12 mouse cellular contexts compared by ENCODE assay signal in the genomic region with DNA sequence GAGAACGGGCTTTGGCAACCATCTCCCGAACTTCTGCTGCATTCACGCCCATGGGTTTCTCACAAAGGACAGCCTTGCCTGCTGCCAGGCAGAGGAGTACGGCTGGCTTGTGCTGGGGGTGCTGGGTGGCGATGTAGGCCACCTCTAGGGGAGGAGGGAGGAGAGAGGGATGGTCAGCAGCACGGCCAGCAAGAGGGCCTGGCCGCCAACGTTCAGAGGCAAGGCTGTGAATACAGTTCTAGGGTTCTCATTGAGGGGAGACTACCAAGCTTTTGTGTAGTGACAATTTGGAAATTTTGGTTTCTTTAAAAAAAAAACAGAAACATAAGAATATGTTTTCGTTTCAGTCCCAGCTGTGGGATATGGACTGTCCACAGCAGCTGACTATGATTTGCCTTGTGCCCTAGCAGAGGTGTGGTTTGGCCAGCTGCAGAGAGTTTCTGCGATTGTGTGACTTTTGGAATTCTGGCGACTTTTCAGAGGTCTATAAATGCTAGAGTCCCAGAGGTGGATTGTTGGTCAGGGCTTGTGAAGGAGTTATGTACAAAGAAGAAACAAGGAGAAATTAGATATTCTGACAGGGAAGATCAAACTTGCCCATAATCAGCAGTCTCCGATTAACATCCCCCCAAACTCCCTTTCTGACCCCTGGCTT. TPM values are rescaled to one million over a fixed set of nuclear protein-coding genes. Genes with fewer than 3 reads are reported as not detected.
A peak's percentile ranks its signal among the peaks of the same experiment; 100 is the strongest.
DNase-seq lines count a peak whose midpoint lies in the region; ATAC-seq and TF ChIP-seq lines count a peak whose summit lies in the region.
"Had no signal": no experiment of that assay in that cellular context is flagged by ENCODE, and none has a peak within 500 bp of the region (broad histone marks: within the 10 kb centered on the region; RNA-seq: fewer than 3 reads in every experiment).

A gene (minus strand): TSS at position 51 of the 655 bp plus-strand sequence.

- no peak for TF ChIP-seq RAD21 in MEL (IDR thresholded peaks at IDR 0.05; ENCODE audit: low read depth, low read length)

- no peak within 1 kb of the TSS; the same call in 1 of the 2 replicates for H3K4me3 ChIP-seq in hindbrain, embryonic 13.5 days
- no peak within 1 kb of the TSS for H3K4me3 ChIP-seq in hindbrain, postnatal 0 days (ENCODE audit: low read length)
- no peak within 1 kb of the TSS for H3K4me3 ChIP-seq in MEL (ENCODE audit: control insufficient read depth in 1 of 2, insufficient read depth in 1 of 2, low read depth in 2 of 2, low read length in 2 of 2)
- H3K4me3 ChIP-seq in liver, embryonic 11.5 days (ENCODE audit: low read depth, low read length), result peak within 1 kb of the TSS; percentile 15; the same call in 1 of the 2 replicates
- H3K4me3 ChIP-seq in heart, embryonic 11.5 days (ENCODE audit: low read depth, low read length), result no peak within 1 kb of the TSS
- H3K4me3 ChIP-seq: layer of hippocampus, adult 2 months had no signal

- WGBS in hindbrain, embryonic 13.5 days, result 80% methylated on average over 12 of the region's 12 CpGs
- WGBS in hindbrain, postnatal 0 days, result 81% methylated on average over 12 of the region's 12 CpGs
- WGBS in liver, embryonic 11.5 days, result 81% methylated on average over 12 of the region's 12 CpGs
- WGBS in heart, embryonic 11.5 days (ENCODE audit: insufficient replicate concordance), result 79% methylated on average over 12 of the region's 12 CpGs

- no peak for ATAC-seq in hindbrain, embryonic 13.5 days (ENCODE audit: low FRiP score)
- ATAC-seq in hindbrain, postnatal 0 days, result no peak
- no peak for ATAC-seq in liver, embryonic 11.5 days (replicated peaks; ENCODE audit: low FRiP score)
- no peak for ATAC-seq in heart, embryonic 11.5 days (replicated peaks; ENCODE audit: insufficient number of reproducible peaks, low FRiP score, low TSS enrichment)
- ATAC-seq: inflammation-experienced regulatory T-cells, adult 6 months had no signal

- H3K36me3 ChIP-seq in hindbrain, embryonic 13.5 days, result peaks cover 1% of the 10 kb centered on the region; the same call in 1 of the 2 replicates
- H3K36me3 ChIP-seq in hindbrain, postnatal 0 days (ENCODE audit: insufficient read depth, low read length), result no peaks in the 10 kb centered on the region
- H3K36me3 ChIP-seq in MEL (ENCODE audit: control insufficient read depth in 1 of 2, insufficient read depth in 2 of 2, low read length in 2 of 2), result peaks cover 0 to 32% of the 10 kb centered on the region in 2 experiments; a peak in 2 of 4 replicates
- H3K36me3 ChIP-seq in liver, embryonic 11.5 days (ENCODE audit: control insufficient read depth, insufficient read depth, low read length), result no peaks in the 10 kb centered on the region
- no peaks in the 10 kb centered on the region for H3K36me3 ChIP-seq in heart, embryonic 11.5 days (ENCODE audit: control insufficient read depth, insufficient read depth, low read length)

- H3K27me3 ChIP-seq in hindbrain, embryonic 13.5 days, result no peaks in the 10 kb centered on the region
- no peaks in the 10 kb centered on the region for H3K27me3 ChIP-seq in hindbrain, postnatal 0 days (ENCODE audit: insufficient read depth, low read length)
- no peaks in the 10 kb centered on the region for H3K27me3 ChIP-seq in MEL (ENCODE audit: control insufficient read depth in 1 of 2, insufficient read depth in 2 of 2, low read length in 2 of 2)
- no peaks in the 10 kb centered on the region for H3K27me3 ChIP-seq in liver, embryonic 11.5 days (replicated peaks; ENCODE audit: control insufficient read depth, insufficient read depth, low read length)
- no peaks in the 10 kb centered on the region for H3K27me3 ChIP-seq in heart, embryonic 11.5 days (ENCODE audit: control insufficient read depth, insufficient read depth, low read length)

- no peak for DNase-seq in hindbrain, postnatal 0 days (ENCODE audit: low spot score)
- no peak for DNase-seq in MEL (ENCODE audit: low read depth, low spot score)
- DNase-seq in adrenal gland, postnatal 4 days (ENCODE audit: low spot score in 2 of 2), result no peak
- no peak for DNase-seq in liver, embryonic 11.5 days (ENCODE audit: low spot score)
- no peak for DNase-seq in lung, postnatal 36 days
- DNase-seq in spleen, postnatal 10 days (ENCODE audit: low spot score in 2 of 2), result no peak
- DNase-seq: thymus, postnatal 36 days had no signal

- no peak within 1 kb of the TSS for H3K9ac ChIP-seq in hindbrain, embryonic 13.5 days
- H3K9ac ChIP-seq in hindbrain, postnatal 0 days (replicated peaks; ENCODE audit: low read length), result no peak within 1 kb of the TSS
- peak within 1 kb of the TSS; percentile 2; the same call in 1 of the 2 replicates for H3K9ac ChIP-seq in MEL (ENCODE audit: control insufficient read depth, low read depth, low read length, poor library complexity, severe bottlenecking)
- H3K9ac ChIP-seq in liver, embryonic 11.5 days (ENCODE audit: low read depth, low read length), result no peak within 1 kb of the TSS
- no peak within 1 kb of the TSS for H3K9ac ChIP-seq in heart, embryonic 11.5 days (ENCODE audit: low read depth, low read length)

- no peak within 1 kb of the TSS for H3K27ac ChIP-seq in hindbrain, embryonic 13.5 days
- H3K27ac ChIP-seq in hindbrain, postnatal 0 days, result no peak within 1 kb of the TSS
- H3K27ac ChIP-seq in MEL (ENCODE audit: control insufficient read depth, low read depth, low read length), result no peak within 1 kb of the TSS
- H3K27ac ChIP-seq in liver, embryonic 11.5 days (ENCODE audit: low read depth, low read length), result peak within 1 kb of the TSS; percentile 39
- H3K27ac ChIP-seq in heart, embryonic 11.5 days (ENCODE audit: low read depth, low read length), result no peak within 1 kb of the TSS
- H3K27ac ChIP-seq: layer of hippocampus, adult 2 months had no signal

- H3K4me1 ChIP-seq in hindbrain, embryonic 13.5 days (replicated peaks), result peaks cover 25% of the 10 kb centered on the region
- no peaks in the 10 kb centered on the region for H3K4me1 ChIP-seq in hindbrain, postnatal 0 days (ENCODE audit: insufficient read depth, low read length)
- H3K4me1 ChIP-seq in MEL (ENCODE audit: control insufficient read depth in 1 of 2, insufficient read depth in 2 of 2, low read length in 2 of 2), result peaks cover 10 to 38% of the 10 kb centered on the region in 2 experiments
- peaks cover 44% of the 10 kb centered on the region for H3K4me1 ChIP-seq in liver, embryonic 11.5 days (replicated peaks; ENCODE audit: control insufficient read depth, insufficient read depth, low read length)
- H3K4me1 ChIP-seq in heart, embryonic 11.5 days (ENCODE audit: control insufficient read depth, insufficient read depth, low read length), result 0 out of 2 replicates have a peak, but pooled peaks cover 3% of the 10 kb centered on the region

- H3K4me2 ChIP-seq in hindbrain, embryonic 13.5 days, result 0 out of 2 replicates have a peak within 1 kb of the TSS, but pooled peaks have one; percentile 66
- no peak within 1 kb of the TSS; the same call in 1 of the 2 replicates for H3K4me2 ChIP-seq in hindbrain, postnatal 0 days (ENCODE audit: low read depth, low read length)
- peak within 1 kb of the TSS; percentile 73 for H3K4me2 ChIP-seq in liver, embryonic 11.5 days
- H3K4me2 ChIP-seq in heart, embryonic 11.5 days, result no peak within 1 kb of the TSS

- no peak for TF ChIP-seq EP300 in MEL (IDR thresholded peaks at IDR 0.05; ENCODE audit: low read depth in 1 of 2, low read length in 2 of 2)

- no peak for TF ChIP-seq CTCF in hindbrain, postnatal 0 days (IDR thresholded peaks at IDR 0.05; ENCODE audit: low read depth)
- TF ChIP-seq CTCF in MEL (IDR thresholded peaks at IDR 0.05 in 2 of 3, conservative IDR thresholded peaks at IDR 0.05 in 1 of 3; ENCODE audit: control insufficient read depth in 1 of 3, insufficient read depth in 1 of 3, low read depth in 2 of 3, low read length in 3 of 3, poor library complexity in 1 of 3, severe bottlenecking in 1 of 3), result no peak

- H3K79me2 ChIP-seq in MEL (ENCODE audit: control insufficient read depth, insufficient read depth, low read length, poor library complexity), result no peaks in the 10 kb centered on the region

- no peaks in the 10 kb centered on the region for H3K9me3 ChIP-seq in hindbrain, embryonic 13.5 days
- no peaks in the 10 kb centered on the region for H3K9me3 ChIP-seq in hindbrain, postnatal 0 days (ENCODE audit: low read length)
- no peaks in the 10 kb centered on the region for H3K9me3 ChIP-seq in MEL (replicated peaks; ENCODE audit: insufficient read depth, low read length)
- no peaks in the 10 kb centered on the region for H3K9me3 ChIP-seq in liver, embryonic 11.5 days (ENCODE audit: control insufficient read depth, low read length)
- H3K9me3 ChIP-seq in heart, embryonic 11.5 days (replicated peaks; ENCODE audit: control insufficient read depth, low read length), result no peaks in the 10 kb centered on the region

- TF ChIP-seq POLR2A in MEL (IDR thresholded peaks at IDR 0.05; ENCODE audit: control insufficient read depth in 1 of 2, insufficient read depth in 1 of 2, low read depth in 1 of 2, low read length in 2 of 2, poor library complexity in 1 of 2), result no peak

TF ChIP-seq in MEL, 35 proteins besides CTCF, POLR2A, EP300 and RAD21 (continues in another document):
- TF ChIP-seq ZKSCAN1 (IDR thresholded peaks at IDR 0.05; ENCODE audit: low read depth, low read length) (no peak), RCOR1 (IDR thresholded peaks at IDR 0.05; ENCODE audit: low read depth, low read length) (no peak), USF2 (IDR thresholded peaks at IDR 0.05; ENCODE audit: borderline replicate concordance in 1 of 2, insufficient read depth in 1 of 2, low read depth in 1 of 2, low read length in 2 of 2) (no peak), ZC3H11A (IDR thresholded peaks at IDR 0.05; ENCODE audit: low read depth, low read length) (no peak), MYC (IDR thresholded peaks at IDR 0.05; ENCODE audit: low read depth, low read length) (no peak), MYB (IDR thresholded peaks at IDR 0.05; ENCODE audit: low read depth, low read length) (no peak), E2F4 (IDR thresholded peaks at IDR 0.05; ENCODE audit: borderline replicate concordance, low read depth, low read length) (no peak), TBP (IDR thresholded peaks at IDR 0.05; ENCODE audit: low read depth, low read length) (no peak), JUND (IDR thresholded peaks at IDR 0.05; ENCODE audit: low read depth, low read length) (no peak), KAT2A (conservative IDR thresholded peaks at IDR 0.05; ENCODE audit: low read depth, low read length) (no peak), HCFC1 (IDR thresholded peaks at IDR 0.05; ENCODE audit: low read depth, low read length) (no peak)

RNA-seq across cellular contexts. Expression of the gene that starts here (rescaled TPM):
- polyA plus RNA-seq in hindbrain, embryonic 13.5 days (2015; fragmentation: Nextera tagmentation; extraction: Ambion mirVana), result not detected in 2 replicates
- total RNA-seq in hindbrain, postnatal 0 days (2014; rRNA removed), result not detected in 2 replicates
- polyA plus RNA-seq in hindbrain, postnatal 0 days (2015; fragmentation: Nextera tagmentation; extraction: Ambion mirVana), result not detected in 2 replicates
- total RNA-seq in MEL (2012; rRNA removed), result not detected in 2 replicates
- polyA plus RNA-seq in MEL (2012; ENCODE audit: insufficient read depth in 1 of 2, insufficient read length in 2 of 2, low read depth in 1 of 2, low replicate concordance in 2 of 2, missing spikeins in 1 of 2), result not detected
- 10 to 100 TPM; 14.9 to 20.7 TPM for total RNA-seq in adrenal gland, postnatal 4 days (2021)
- not detected in 2 replicates for polyA plus RNA-seq in liver, embryonic 11.5 days (2014; fragmentation: Nextera tagmentation; extraction: Ambion mirVana)
- not detected in 2 replicates for polyA plus RNA-seq in heart, embryonic 11.5 days (2014; fragmentation: Nextera tagmentation; extraction: Ambion mirVana)
- polyA plus RNA-seq: inflammation-experienced regulatory T-cells, adult 6 months; liver, embryonic 16.5 days had no signal

Comparison
In these comparisons a context has a peak if more than half of its experiments do, and no peak if none do; other contexts are left out.
1. RNA of the gene that starts here (total RNA-seq): 14.9 to 20.7 TPM in adrenal gland, postnatal 4 days; not detected in MEL and not detected in hindbrain, postnatal 0 days; every median in the first group is over 10 times any median in the second.
2. H3K4me2 ChIP-seq: peak in hindbrain, embryonic 13.5 days (single experiment) and liver, embryonic 11.5 days (single experiment); none in hindbrain, postnatal 0 days (single experiment) and heart, embryonic 11.5 days (single experiment).